Mouse (Mus musculus) ovary, postnatal 14 days (tissue): ENCODE data around the gene Mcf2l.

Experiments used
- DNase-seq: peaks from one replicate; pipeline ENCODE4 v3.0.0; 2022; ENCODE audit warnings: low spot score

Gene Mcf2l

GRCm38 (mm10) chr8:12874194-12874791, 687 bp downstream of the Mcf2l start:
- DNase-seq = no peak

GRCm38 (mm10) chr8:12874971-12875370, 1.4 kb downstream of the Mcf2l start:
- no peak for DNase-seq

GRCm38 (mm10) chr8:12877126-12877525, 3.5 kb downstream of the Mcf2l start:
- DNase-seq = no peak

DNA sequence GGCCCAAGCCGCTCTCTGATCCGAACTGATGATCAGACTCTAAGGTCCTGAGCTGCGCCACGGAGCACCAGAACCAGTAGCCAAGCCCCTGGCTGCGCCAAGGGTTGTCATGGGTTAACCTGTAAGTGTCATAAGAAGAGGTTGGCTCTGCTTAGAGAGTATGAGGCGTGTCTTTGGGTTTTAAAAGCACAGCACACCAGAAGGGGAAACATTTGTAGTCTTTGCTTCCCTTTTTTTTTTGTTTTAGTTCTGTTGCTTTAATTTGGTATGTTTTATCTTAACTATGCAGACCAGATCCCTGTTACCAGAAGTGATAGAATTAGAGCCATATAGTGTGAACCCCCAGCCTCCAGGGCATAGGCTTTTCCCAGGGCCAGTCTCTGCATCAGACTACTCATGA, 6.6 kb downstream of the Mcf2l start:
- DNase-seq = no peak

GRCm38 (mm10) chr8:12883051-12884004, 9.7 kb downstream of the Mcf2l start:
- no peak for DNase-seq

- no peak for DNase-seq
Observed at GRCm38 (mm10) chr8:12887772-12888435, 14.3 kb downstream of the Mcf2l start.

GRCm38 (mm10) chr8:12889046-12889598, 15.5 kb downstream of the Mcf2l start:
- DNase-seq = no peak

DNA sequence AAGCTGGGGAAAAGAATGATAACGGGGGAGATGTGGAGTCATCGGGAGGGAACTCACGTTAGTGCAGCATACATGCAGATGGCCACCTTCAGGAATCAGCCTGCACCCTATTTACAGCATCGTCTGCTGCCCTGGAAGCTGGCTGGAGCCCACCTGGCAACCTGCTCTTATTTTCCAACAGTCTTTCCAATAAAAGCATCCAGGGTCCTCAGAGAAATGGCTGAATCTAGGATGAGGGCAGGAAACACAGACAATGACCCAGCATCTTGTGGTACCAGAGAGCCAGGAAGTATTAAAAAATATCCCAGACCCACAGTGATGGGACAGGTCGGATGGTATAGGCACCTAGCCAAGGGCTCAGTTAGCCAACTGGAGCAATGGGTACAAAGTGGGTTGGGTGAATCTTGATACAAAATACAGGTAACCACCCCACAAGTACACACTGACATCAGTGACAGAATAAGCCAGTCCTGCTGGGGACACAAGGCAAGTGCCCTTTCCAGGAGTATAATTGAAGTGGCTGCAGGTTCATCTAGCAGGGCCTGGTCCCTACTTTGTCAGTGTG, 19.4 kb downstream of the Mcf2l start:
- no peak for DNase-seq

DNA sequence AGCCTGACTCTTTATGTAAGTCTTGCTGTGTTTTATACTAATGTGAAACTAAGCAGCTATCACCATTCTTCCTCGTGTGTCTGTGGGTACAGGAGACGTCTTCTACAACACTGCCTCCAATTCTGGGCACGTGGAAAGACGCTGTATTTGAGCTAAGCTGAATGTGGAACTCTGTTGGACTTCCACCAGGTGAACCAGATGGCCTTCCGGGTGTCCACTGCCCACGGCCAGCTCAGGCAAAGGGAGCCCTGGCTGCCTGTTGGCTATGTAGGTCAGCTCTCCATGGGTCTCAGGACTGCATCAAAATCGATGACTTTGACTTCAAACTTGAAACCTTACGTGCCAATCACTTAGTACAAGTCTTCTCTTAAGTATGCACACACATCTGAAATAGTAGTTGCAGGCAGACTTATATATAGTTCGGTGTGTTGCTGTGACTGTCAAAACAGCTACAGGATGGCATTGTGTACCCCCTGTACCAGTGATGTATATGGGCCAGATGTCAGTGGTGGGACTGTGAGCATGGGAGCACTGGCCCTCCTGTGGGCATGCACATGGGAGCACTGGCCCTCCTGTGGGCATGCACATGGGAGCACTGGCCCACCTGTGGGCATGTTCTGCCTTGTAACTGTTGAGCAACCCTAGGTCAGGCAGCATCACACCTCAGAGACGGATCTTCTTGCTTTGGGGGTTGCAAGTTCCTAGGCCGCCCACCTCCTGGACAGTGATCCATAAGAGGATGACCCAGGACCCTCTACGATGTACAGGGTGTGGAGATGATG, 20.4 kb downstream of the Mcf2l start:
- no peak for DNase-seq

GRCm38 (mm10) chr8:12894783-12895534, 21.4 kb downstream of the Mcf2l start:
- DNase-seq = no peak

GRCm38 (mm10) chr8:12895535-12896150, 22.0 kb downstream of the Mcf2l start:
- DNase-seq = no peak

DNA sequence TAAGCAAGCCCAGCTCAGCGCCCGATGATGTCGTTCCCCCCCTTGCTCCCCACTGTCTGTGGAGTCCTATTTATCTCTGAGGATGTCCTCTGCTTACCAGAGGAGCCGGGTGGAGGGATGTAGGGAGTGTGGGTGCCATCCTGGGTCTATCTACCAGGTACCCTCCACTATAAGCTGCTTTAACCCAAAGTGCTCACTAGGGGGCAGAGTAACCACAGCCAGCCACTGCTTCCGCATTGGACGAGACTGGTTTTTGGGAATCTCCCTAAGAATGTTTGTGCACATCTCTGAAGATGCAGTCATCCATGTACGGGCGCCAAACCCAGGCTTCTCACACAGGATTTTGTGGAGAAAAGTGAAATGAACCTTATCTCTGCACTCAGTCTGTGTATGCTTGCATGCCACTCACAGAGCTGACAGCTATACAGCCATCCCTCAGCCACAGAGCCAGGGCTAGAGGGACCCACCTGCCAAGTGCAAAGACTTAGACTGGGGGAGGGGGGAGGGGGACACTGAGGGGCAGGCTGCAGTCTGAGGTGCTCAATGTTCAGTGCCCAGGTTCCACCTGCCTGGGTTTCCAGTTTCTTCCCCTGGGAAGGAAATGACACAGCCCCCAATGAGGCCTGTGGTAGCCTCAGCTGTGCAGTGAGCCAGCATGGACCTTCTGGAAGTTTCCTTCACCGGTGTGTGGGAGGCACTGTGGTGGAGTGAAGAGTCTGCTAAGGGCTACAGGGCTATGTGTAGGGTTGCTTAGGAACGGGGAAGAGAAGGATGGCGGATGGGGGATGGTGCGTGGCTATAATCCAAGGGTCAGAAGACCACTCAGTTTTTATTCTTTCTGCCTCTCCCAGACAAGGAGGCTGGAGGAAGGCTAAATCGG, 23.1 kb downstream of the Mcf2l start:
- peak; percentile 51 for DNase-seq

DNA sequence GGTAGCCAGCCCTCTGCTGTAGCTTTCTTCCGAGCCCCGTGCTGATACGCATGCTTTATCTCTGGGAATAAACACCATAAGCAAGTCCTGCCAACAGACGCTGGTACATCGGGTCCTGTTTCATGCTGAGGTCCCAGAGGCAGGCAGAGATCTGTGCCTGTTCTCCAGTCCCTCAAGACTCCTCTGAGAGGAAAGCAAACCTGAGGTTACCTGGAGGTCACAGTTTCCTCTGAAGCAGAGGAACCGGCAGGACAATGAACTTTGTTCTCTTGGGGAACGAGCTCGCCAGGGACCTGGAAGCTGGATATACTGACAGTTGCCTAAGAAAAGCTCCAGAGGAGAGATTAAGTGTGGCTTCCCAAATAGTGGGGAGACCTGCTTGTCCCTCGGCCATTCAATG, 24.2 kb downstream of the Mcf2l start:
- DNase-seq = no peak

GRCm38 (mm10) chr8:12903790-12904415, 30.3 kb downstream of the Mcf2l start:
- DNase-seq = no peak

- no peak for DNase-seq
Observed at GRCm38 (mm10) chr8:12905122-12905521, 31.5 kb downstream of the Mcf2l start.

DNA sequence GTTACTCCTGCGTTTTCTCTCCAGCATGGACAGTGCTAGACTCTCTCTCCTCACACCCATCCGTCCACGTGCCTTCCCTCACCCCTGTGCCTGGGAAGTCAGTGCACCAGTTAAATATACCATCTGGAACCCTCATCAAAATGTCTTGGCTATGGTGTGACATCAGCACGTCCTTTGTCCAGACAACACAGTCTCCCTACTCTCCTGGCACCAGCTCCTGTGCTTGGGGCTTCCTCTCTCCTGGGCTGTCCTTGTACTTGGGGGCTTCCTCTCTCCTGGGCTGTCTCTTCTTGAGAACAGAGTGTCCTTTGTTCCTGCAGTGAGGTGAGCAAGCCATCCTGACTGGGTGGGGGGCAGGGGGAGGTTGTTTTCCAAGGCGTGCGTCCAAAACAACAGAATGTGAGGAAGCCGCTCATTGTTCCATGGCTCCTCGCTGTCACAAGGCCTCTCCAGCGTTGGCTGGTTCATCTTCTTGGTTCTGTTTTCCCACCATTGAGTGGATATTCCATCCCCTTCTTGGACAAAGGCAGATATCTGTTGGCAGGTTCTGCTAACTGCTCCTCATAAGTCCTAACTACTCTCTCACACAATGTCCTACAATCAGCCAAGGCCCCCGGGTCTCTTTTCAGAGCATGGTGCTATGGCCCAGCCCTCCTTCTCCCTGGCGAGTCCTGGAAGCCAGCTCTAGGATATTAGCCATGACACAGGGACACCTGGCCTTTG, 32.2 kb downstream of the Mcf2l start:
- no peak for DNase-seq

GRCm38 (mm10) chr8:12906597-12906996, 33.0 kb downstream of the Mcf2l start:
- no peak for DNase-seq

DNA sequence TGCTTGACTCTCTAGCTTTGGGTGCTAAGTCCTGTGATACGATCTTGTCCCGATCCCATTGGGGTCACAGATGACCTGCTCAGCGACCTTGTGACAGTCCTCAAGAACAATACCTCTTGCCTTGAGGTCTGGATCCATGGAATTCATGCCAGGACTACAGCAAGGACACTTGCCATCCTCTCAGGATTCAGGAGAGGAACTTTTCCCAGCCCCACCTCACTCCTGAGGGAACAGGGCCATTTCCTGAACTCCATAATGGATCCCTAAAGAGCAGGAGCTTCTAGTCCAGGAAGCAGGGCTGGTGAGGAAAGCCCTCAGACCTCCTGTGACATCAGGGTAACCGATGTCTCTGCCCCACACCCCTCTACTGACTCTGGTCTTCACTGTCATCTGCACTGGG, 34.1 kb downstream of the Mcf2l start:
- DNase-seq = no peak
